Comparison of ENCODE assay signal across 9 mouse cellular contexts in the genomic region with DNA sequence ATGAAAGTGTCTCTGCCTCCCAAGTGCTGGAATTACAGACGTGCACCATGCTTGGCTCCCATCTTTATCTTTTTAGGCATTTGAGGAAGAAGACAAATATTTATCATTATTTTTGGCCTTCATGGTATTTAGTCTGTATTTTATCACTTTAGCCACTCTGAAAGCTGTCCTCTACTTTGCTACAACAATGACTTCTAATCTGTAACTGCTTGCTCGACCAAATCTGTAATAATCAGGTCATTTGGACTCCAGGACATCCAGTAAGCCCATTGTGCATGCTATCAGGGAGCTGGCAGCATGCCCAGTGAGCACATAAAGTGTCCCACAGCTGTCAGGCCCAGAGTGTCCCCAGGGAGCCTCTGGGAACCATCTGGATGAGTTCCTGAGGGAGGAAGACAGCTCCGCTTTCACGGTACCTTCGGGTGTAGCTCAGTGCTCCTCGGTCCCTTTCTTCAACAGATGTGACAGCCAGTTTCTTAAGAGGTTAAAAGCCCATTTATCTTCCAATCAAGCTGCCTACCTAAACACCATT.
DNase-seq lines count a peak whose midpoint lies in the region; ATAC-seq and TF ChIP-seq lines count a peak whose summit lies in the region.
"Had no signal": no experiment of that assay in that cellular context is flagged by ENCODE, and none has a peak within 500 bp of the region (broad histone marks: within the 10 kb centered on the region; RNA-seq: fewer than 3 reads in every experiment).

No protein-coding gene starts in this region.

- ATAC-seq in forebrain, postnatal 0 days, result no peak

- no peak overlapping the region for H3K4me2 ChIP-seq in forebrain, postnatal 0 days (ENCODE audit: low read depth)
- H3K4me2 ChIP-seq: limb, embryonic 13.5 days had no signal

- no peaks in the 10 kb centered on the region for H3K9me3 ChIP-seq in forebrain, postnatal 0 days (ENCODE audit: low read length)
- H3K9me3 ChIP-seq: limb, embryonic 13.5 days had no signal

- 39% methylated on average over 6 of the region's 6 CpGs for WGBS in forebrain, postnatal 0 days

- DNase-seq in layer of hippocampus, postnatal 10 days (ENCODE audit: low spot score in 2 of 2), result peak; percentile 16 to 35
- DNase-seq in layer of hippocampus, postnatal 14 days (ENCODE audit: low spot score in 2 of 2), result no peak
- peak; percentile 79 for DNase-seq in adrenal gland, postnatal 14 days
- peak; percentile 42 to 78 for DNase-seq in gastrocnemius, postnatal 4 days (ENCODE audit: low spot score in 2 of 2)
- peak; percentile 76 for DNase-seq in kidney, adult 18-20 months
- DNase-seq in mesoderm, embryonic 11.5 days (ENCODE audit: low read depth, low spot score), result peak; percentile 70
- DNase-seq in forebrain, postnatal 0 days, result no peak
- no peak for DNase-seq in B cell, adult 2 months

- no peaks in the 10 kb centered on the region for H3K36me3 ChIP-seq in forebrain, postnatal 0 days (ENCODE audit: insufficient read depth)
- H3K36me3 ChIP-seq: limb, embryonic 13.5 days had no signal

- TF ChIP-seq CTCF in forebrain, postnatal 0 days (IDR thresholded peaks at IDR 0.05; ENCODE audit: low read depth), result no peak

- no peaks in the 10 kb centered on the region for H3K4me1 ChIP-seq in forebrain, postnatal 0 days (ENCODE audit: insufficient read depth)

- H3K27ac ChIP-seq in forebrain, postnatal 0 days (ENCODE audit: low read depth, low read length), result no peak overlapping the region
- H3K27ac ChIP-seq: limb, embryonic 13.5 days had no signal

- H3K4me3 ChIP-seq in forebrain, postnatal 0 days (ENCODE audit: low read depth, low read length), result no peak overlapping the region
- H3K4me3 ChIP-seq: limb, embryonic 13.5 days had no signal

- no peak overlapping the region for H3K9ac ChIP-seq in forebrain, postnatal 0 days
- H3K9ac ChIP-seq: limb, embryonic 13.5 days had no signal

- H3K27me3 ChIP-seq in forebrain, postnatal 0 days (ENCODE audit: insufficient read depth, low read length), result no peaks in the 10 kb centered on the region
- H3K27me3 ChIP-seq: limb, embryonic 13.5 days had no signal

Comparison
In these comparisons a context has a peak if more than half of its experiments do, and no peak if none do; other contexts are left out.
1. DNase-seq: peak in layer of hippocampus, postnatal 10 days (2 of 2), adrenal gland, postnatal 14 days (single experiment), gastrocnemius, postnatal 4 days (2 of 2), kidney, adult 18-20 months (single experiment) and mesoderm, embryonic 11.5 days (single experiment); none in layer of hippocampus, postnatal 14 days (0 of 2), forebrain, postnatal 0 days (single experiment) and B cell, adult 2 months (0 of 2).